Mouse (Mus musculus) ES-Bruce4 (cell line): ENCODE measurements around the gene Nlgn3. TPM values are rescaled to one million over a fixed set of nuclear protein-coding genes. Genes with fewer than 3 reads are reported as not detected.
A peak's percentile ranks its signal among the peaks of the same experiment; 100 is the strongest.

Experiments used
- H3K27ac ChIP-seq: 2 replicates; pipeline ENCODE4 v1.5.1; 2012; ENCODE audit warnings: low read length, inconsistent platforms; ENCODE audit not compliant: insufficient read depth
- H3K27me3 ChIP-seq: 2 replicates; pipeline ENCODE4 v1.6.1; 2012; ENCODE audit warnings: mild to moderate bottlenecking, low read length, inconsistent platforms; ENCODE audit not compliant: control insufficient read depth, poor library complexity, insufficient read depth, severe bottlenecking
- H3K36me3 ChIP-seq: 2 replicates; pipeline ENCODE4 v1.6.1; 2012; ENCODE audit warnings: inconsistent platforms, mild to moderate bottlenecking, low read length, moderate library complexity; ENCODE audit not compliant: control insufficient read depth, poor library complexity, insufficient read depth, severe bottlenecking
- H3K4me1 ChIP-seq: one replicate; pipeline ENCODE4 v1.8.1; 2011; ENCODE audit warnings: low read length; ENCODE audit not compliant: control insufficient read depth, insufficient read depth
- H3K4me3 ChIP-seq: 2 replicates; pipeline ENCODE4 v1.5.1; 2011; ENCODE audit warnings: low read depth, mild to moderate bottlenecking, low read length
- H3K9ac ChIP-seq: 2 replicates; pipeline ENCODE4 v1.6.1; 2012; ENCODE audit warnings: low read depth, mild to moderate bottlenecking, inconsistent platforms; ENCODE audit not compliant: poor library complexity, severe bottlenecking
- H3K9me3 ChIP-seq: replicated peaks from 2 replicates; pipeline ENCODE4 v1.6.1; 2012; ENCODE audit warnings: mild to moderate bottlenecking, low read length, inconsistent platforms; ENCODE audit not compliant: control insufficient read depth, poor library complexity, insufficient read depth, severe bottlenecking
- CTCF ChIP-seq: IDR thresholded peaks from one replicate; pipeline ENCODE4 v1.8.1; 2011; ENCODE audit warnings: low read depth, low read length
- EP300 ChIP-seq: IDR thresholded peaks from 2 replicates; pipeline ENCODE4 v1.6.1; 2011; ENCODE audit warnings: low read depth, low read length; ENCODE audit not compliant: insufficient read depth
- POLR2A ChIP-seq: IDR thresholded peaks from one replicate; pipeline ENCODE4 v1.8.1; 2011; ENCODE audit warnings: low read length; ENCODE audit not compliant: insufficient read depth
- polyA plus RNA-seq: library from polyadenylated mRNA; stranded (reverse); fragments of >200 nt; gene quantifications from 2 replicates; pipeline ENCODE4 v1.2.4, GENCODE M21; 2011; ENCODE audit warnings: low read depth; ENCODE audit not compliant: missing spikeins, insufficient read depth, insufficient read length

The Nlgn3 gene
- polyA plus RNA-seq, 1 experiment: 0.58 TPM

GRCm38 (mm10) chrX:101309299-101309698 lies 10.3 kb downstream of the Nlgn3 start:
- Histone ChIP-seq H3K27me3 (no peaks in the 10 kb centered on the region), H3K36me3 (no peaks in the 10 kb centered on the region), H3K4me3 (no peak overlapping the region), H3K27ac (no peak overlapping the region), H3K9me3 (no peaks in the 10 kb centered on the region), H3K9ac (no peak overlapping the region), H3K4me1 (no peaks in the 10 kb centered on the region)
- TF ChIP-seq CTCF (no peak), EP300 (no peak), POLR2A (no peak)

- H3K36me3 ChIP-seq: no peaks in the 10 kb centered on the region
- no peak overlapping the region for H3K4me3 ChIP-seq
- no peak overlapping the region for H3K9ac ChIP-seq
- no peaks in the 10 kb centered on the region for H3K27me3 ChIP-seq
- H3K27ac ChIP-seq: no peak overlapping the region
- H3K9me3 ChIP-seq: no peaks in the 10 kb centered on the region
- no peaks in the 10 kb centered on the region for H3K4me1 ChIP-seq
- no peak for TF ChIP-seq EP300
- no peak for TF ChIP-seq POLR2A
- no peak for TF ChIP-seq CTCF
These were observed 14.8 kb downstream of the Nlgn3 start for GRCm38 (mm10) chrX:101313625-101314359.

- Histone ChIP-seq H3K27me3 (no peaks in the 10 kb centered on the region), H3K36me3 (no peaks in the 10 kb centered on the region), H3K9ac (no peak overlapping the region), H3K9me3 (no peaks in the 10 kb centered on the region), H3K4me1 (no peaks in the 10 kb centered on the region), H3K4me3 (no peak overlapping the region), H3K27ac (no peak overlapping the region)
- TF ChIP-seq CTCF (no peak), POLR2A (no peak)
These were observed 20.8 kb downstream of the Nlgn3 start for GRCm38 (mm10) chrX:101319775-101320174.

- Histone ChIP-seq H3K27me3 (no peaks in the 10 kb centered on the region), H3K9ac (no peak overlapping the region), H3K36me3 (no peaks in the 10 kb centered on the region), H3K4me1 (no peaks in the 10 kb centered on the region), H3K4me3 (no peak overlapping the region), H3K9me3 (no peaks in the 10 kb centered on the region), H3K27ac (no peak overlapping the region)
- TF ChIP-seq EP300 (no peak), CTCF (no peak), POLR2A (no peak)
These were observed 27.3 kb downstream of the Nlgn3 start for GRCm38 (mm10) chrX:101325989-101326899.

- TF ChIP-seq POLR2A (no peak), EP300 (no peak), CTCF (no peak)
- H3K9ac ChIP-seq: peak overlapping the region; percentile 38
- H3K36me3 ChIP-seq: no peaks in the 10 kb centered on the region
These were observed 30.5 kb downstream of the Nlgn3 start for GRCm38 (mm10) chrX:101329372-101330028.

GRCm38 (mm10) chrX:101332031-101332374 lies 33.0 kb downstream of the Nlgn3 start:
- no peaks in the 10 kb centered on the region; the same call in 1 of the 2 replicates for H3K9me3 ChIP-seq
- no peaks in the 10 kb centered on the region for H3K27me3 ChIP-seq
- peak overlapping the region; percentile 94 for H3K9ac ChIP-seq
- no peaks in the 10 kb centered on the region for H3K4me1 ChIP-seq
- TF ChIP-seq CTCF (no peak), POLR2A (no peak), EP300 (no peak)
- H3K4me3 ChIP-seq: peak overlapping the region; percentile 73
- H3K27ac ChIP-seq: peak overlapping the region; percentile 89
- H3K36me3 ChIP-seq: no peaks in the 10 kb centered on the region

More at GRCm38 (mm10) chrX:101329372-101330028, 30.5 kb downstream of the Nlgn3 start:
- Histone ChIP-seq H3K27me3 (no peaks in the 10 kb centered on the region), H3K4me3 (no peak overlapping the region), H3K4me1 (no peaks in the 10 kb centered on the region), H3K27ac (peak overlapping the region; percentile 51), H3K9me3 (no peaks in the 10 kb centered on the region)
